Mouse (Mus musculus): ENCODE data around the gene Cers5.

Cers5 gene

DNA sequence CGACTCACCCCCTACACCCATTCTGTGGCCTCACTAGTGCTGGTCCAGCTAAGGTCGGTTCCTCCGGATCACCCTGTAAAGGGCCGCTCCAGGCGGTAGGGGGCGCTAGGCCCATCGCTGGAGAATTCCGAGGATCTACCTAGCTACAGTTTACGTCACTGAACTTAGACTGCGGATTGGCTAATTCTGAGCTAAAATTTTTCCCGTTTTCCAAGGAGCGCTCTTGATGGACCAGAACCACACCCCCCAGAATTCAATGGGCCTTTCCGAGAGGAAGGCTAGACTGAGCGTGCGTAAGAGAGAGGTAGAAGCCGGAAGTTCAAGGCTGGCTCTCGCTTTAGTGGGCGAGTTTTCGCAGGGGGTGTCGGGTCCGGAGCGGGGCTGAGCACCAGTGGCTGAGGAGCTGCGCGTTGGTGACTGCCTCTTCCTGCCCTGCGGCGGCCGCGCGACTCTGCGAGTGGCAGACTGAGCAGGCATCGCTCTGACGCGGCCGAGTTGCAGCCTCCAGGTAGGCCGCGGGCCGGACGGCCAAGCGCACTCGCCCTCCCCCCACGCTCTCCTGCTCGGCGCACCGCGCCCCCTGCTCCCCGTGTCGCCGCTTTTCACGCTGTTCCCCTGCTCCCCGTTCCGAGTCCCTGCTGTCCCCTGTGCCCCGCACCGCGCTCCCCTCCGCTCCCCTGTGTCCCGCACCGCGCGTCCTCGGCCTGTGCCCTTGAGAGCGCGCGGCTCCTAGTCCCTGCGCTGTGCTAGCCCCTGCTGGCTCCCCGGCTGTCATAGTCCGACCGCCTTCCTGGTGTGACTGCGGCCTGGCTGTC is 47.1 kb downstream of the Cers5 start, which contains the start of gene Cox14:
Cox14 (plus strand) TSS at position 278 of the 815 bp plus-strand sequence.
- DNase-seq (ENCODE audit: low spot score): peak; percentile 95

DNA sequence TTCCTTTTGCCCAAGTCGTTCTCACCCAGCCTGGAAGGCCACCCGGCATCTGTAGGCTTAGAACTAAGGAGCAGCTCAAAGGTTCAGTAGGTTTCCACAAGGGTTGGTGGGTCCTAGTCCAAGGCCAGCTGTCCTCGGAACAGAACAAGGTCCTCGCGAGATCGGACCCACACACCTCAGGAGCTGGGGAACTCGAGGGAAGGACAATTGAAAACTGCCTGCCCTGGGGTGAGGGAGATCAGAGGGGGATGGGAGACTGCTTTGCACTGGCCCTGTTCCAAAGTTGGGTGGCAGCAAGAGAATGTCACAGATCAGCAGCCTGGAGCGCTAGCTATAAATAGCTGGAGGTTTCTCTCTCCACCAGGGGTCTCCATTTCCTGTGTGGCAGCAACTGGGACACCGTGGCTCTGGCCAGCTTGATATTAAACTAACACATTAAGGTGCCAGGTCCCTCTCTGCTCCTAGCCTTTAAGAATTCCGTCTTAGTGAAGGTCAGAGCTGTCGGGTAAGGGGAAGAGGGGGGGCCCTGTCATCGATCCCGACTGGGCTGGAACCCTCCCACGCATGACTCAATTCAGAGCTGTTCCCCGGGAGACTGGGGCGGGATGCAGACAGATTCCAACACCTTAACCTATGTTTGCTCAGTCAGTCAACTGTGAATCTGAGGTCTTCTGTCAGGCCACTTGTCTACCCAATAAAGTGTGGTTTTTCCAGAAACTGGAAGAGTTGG is 48.2 kb downstream of the Cers5 start:
- peak; percentile 74 for DNase-seq (ENCODE audit: low spot score)

DNA sequence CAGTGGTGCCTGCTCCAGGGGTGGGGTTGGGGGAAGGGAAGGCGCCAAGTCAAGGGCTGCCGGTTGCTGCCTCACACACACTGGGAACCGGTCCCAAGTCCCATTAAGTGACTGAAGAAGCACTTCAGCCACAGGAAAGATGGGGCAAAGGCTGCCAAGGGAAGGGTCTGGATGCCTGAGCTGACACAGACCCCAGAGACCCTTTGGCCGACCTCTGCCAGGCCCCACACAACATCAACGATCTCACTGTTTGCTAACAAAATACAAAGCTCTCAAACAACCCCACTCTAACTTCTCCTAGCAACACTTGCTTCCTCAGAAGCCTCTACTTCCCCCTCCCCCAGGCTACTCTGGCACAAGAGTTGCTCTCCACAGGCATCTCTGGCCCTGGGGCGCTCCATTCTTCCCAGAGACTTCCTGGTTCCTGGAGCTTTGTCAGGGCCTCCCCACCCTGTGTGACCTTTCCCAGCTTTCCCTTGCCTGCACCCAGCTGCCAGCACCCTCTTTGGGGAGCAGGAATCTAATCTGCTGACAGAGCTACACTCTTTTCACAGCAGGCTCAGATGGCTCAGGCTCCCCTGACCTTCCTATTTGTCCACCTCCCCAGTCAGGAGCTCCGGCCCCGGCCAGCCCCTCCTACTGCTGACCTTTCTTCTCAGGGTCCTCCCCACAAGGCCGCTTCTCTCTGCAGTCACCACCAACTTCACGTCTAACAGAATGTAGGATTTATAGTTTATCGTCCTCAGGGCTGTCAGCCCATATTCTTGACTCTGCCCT is 49.0 kb downstream of the Cers5 start:
- DNase-seq (ENCODE audit: low spot score): peak; percentile 72

- no peak for DNase-seq (ENCODE audit: low spot score)
Observed at GRCm38 (mm10) chr15:99723120-99723514, 49.6 kb downstream of the Cers5 start.

GRCm38 (mm10) chr15:99721921-99722743 is 50.6 kb downstream of the Cers5 start:
- DNase-seq (ENCODE audit: low spot score): no peak

DNA sequence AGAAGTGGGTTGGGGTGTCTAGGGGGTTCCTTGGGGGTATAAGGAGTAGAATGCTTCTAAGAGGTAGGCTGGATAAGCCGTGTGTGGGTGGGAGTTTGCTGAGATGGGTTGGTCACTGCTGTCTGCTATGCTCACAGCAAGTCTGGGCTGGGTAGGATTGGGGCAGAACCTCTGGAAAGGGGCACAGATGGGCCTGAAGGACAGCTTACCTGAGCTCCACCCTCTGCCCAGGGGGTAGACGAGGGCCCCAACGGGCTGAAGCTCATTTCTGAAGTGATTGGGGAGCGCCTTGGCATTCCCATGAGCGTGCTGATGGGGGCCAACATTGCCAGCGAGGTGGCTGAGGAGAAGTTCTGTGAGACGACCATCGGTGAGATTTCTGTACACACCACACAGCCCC is 52.8 kb downstream of the Cers5 start:
- DNase-seq (ENCODE audit: low spot score): no peak

GRCm38 (mm10) chr15:99718461-99719021 is 54.1 kb downstream of the Cers5 start:
- DNase-seq (ENCODE audit: low spot score): no peak

- peak; percentile 77 for DNase-seq (ENCODE audit: low spot score)
Observed at GRCm38 (mm10) chr15:99717386-99718334, 55.0 kb downstream of the Cers5 start, which contains the start of gene Gpd1. TSS of gene Gpd1 (plus strand) at chr15:99717515.

DNA sequence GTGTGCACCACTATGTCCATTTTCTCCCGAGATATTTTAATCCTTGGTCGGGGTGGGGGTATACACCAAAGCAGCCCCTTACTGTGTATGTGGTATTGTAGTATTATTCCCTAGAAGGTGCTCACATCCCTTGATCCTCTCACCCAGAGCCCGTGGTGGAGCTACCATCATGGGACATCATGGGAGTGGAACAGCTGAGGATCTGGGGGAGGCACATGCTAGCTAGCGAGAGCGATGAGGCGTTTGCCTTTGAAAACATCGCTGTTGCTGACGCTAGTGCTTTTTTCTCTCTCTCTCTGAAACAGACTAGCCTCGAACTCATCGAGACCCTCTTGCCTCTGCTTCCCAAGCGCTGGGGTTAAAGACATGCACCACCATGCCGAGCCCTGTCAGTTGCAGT is 55.9 kb downstream of the Cers5 start:
- no peak for DNase-seq (ENCODE audit: low spot score)

DNA sequence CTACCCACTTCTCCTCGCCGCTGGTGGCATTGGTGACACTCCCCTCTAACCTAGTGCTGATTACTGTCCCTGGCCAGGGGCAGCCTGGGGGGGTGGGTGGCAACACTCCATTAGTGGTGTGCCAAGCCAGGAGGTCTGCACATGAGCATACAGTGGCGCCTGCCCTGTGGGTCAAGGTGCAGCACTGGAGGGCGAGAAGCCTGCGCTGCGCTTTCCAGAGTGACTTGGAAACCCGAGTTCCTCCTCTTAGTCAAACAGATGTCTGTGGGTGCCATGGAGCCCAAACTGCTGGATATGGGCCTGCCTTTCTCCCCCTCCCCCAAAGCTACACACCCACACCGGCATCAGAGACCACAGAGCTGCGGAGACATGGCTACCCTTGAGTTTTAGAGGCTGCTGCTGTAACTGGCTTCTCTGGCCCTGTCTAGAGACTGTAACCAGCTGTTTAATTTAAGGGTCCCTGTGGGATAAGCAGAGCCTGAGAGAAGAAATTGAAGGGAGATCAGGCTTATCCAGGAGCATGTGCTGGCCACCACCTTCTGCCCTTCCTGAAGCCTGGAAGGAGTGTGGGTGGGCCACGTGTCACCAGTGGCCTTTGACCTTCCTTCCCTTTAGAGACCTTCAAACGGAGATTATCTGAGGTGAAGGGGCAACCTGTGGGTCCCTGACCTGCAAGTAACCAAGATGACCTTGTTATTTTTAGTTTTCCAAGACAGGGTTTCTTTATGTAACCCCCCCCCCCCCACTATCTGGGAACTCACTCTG is 56.5 kb downstream of the Cers5 start:
- peak; percentile 52 for DNase-seq (ENCODE audit: low spot score)

GRCm38 (mm10) chr15:99715361-99715865 is 57.3 kb downstream of the Cers5 start:
- DNase-seq (ENCODE audit: low spot score): peak; percentile 54

DNA sequence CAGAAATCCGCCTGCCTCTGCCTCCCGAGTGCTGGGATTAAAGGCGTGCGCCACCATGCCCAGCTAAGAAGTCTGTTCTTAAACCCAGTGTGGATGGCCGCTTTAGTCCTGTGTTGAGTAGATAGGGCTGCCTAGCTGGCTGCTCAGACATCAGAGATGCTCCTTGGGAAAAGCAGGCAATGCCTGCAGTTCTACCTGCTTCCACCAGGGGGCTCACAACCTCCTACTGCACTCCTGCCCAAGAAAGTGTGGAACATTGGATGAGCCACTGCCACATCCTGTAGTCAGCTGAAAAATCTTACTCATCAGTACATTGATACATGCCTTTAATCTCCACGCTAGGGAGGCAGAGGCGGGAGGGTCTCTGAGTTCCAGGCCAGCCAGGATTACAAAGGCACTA is 57.8 kb downstream of the Cers5 start:
- peak; percentile 81 for DNase-seq (ENCODE audit: low spot score)

GRCm38 (mm10) chr15:99714206-99714605 is 58.5 kb downstream of the Cers5 start:
- peak; percentile 60 for DNase-seq (ENCODE audit: low spot score)

DNA sequence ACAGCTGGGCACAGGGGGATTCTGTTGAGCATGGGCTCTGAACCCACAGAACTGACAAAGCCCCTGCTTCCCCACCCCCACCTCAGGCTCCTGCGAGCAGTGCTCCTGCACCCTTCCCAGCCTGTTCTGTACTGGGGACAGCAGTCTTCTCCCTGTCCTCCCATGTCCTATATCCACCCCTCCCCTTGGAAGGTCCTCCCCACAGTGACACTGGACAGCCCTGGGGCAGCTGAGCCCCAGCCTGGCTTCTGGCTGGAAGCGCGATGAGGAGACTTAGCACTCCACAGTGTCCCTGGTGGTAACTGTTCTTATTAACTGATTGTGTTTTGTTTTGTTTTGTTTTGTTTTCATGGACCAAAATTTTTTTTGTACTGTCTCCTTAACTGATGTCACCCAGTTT is 59.1 kb downstream of the Cers5 start:
- DNase-seq (ENCODE audit: low spot score): peak; percentile 49

DNA sequence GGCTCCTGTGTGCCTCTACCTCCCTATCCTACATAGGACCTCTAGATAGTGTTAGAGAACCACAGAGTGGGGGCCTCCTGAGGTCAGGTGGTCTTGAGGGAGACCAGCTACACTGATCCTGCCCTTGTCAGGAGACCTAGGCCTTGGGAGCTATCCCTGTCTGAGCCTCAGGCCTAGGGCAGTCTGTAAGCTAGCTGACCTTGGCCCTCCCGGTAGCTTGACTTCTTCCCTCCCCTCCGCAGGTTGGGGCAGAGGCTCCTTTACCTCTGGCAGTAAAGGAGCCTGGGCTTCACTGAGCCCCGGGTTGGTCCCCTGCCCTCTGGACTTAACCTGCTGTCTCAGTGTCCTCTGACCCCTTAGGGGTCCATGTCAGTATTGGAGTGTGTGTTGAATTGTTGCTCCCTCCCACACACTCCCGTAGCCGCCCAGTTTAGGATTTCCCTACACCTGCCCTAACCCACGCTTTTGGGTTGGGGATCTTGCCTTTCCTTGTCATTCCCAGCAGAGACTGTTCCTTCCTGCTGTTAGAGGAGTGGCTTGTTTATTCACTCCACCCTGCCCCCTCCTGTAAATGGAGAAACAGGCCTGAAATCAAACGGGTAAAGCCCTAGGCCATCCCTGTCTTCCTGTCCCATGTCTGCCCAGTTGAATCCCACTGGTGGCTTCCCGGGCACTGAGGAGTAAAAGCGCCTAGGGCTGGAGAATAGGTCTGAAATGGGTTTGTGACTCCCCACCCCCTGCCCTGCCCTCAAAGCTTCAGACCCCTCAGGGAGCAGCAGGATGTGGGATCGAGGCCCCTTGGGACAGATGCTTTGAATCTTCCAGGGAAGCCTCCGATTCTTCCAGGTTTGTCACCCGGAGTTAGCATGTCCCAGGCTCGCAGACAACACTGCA is 59.8 kb downstream of the Cers5 start:
- peak; percentile 42 for DNase-seq (ENCODE audit: low spot score)

- no peak for DNase-seq (ENCODE audit: low spot score)
Observed at GRCm38 (mm10) chr15:99711491-99711890, 61.2 kb downstream of the Cers5 start.

DNA sequence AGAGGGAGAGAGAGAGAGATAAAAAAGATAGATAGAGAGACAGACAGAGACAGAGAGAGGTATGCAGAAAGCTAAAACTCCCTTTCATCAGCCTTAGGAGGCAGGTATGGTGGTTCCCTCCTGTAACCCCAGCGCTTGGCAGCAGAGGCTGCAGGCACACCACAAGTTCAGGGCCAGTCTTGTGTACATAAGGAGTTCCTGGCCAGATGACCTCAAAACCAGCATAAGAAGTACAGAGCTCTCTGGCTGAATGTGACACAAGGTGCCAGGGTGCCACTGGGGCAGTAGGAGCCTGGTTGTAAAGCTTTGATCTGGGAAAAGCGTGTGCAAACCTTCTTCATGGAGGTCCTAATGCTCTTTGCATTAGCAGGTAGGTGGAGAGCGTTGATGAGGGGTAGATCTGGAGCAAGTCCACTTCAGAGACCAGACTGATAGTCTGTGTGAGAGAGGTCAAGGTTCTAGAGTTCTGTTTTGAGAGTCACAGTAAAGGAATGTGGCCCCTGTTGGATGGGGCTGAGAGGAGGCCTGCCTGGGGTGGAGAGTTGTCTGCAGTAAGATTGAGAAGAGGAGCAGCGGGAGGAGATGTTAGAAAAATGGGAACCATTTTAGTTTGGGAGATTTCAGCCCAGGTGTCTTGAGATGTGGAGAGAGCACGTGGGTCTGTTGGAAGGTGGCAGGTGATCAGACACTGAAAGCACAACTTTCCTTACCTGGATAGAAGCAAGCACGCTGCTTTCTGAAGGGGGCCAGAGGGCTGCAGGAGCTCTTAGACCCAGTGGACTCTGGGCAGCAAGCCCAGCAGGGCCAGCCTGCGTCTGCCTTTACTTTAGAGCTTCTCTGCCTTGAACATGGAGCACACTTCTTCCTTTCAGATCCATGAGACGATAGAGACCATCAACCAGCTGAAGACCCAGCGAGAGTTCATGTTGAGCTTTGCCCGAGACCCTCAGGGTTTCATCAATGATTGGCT is 62.2 kb downstream of the Cers5 start:
- no peak for DNase-seq (ENCODE audit: low spot score)

All from testis, postnatal 10 days (tissue).